Mouse (Mus musculus) bone marrow macrophage, adult 2 months (primary cell): ENCODE measurements around the gene 1110017D15Rik. TPM values are rescaled to one million over a fixed set of nuclear protein-coding genes. Genes with fewer than 3 reads are reported as not detected.

Experiments
- H3K27ac ChIP-seq: 2 replicates; pipeline ENCODE4 v1.5.1; 2012; ENCODE audit warnings: low read depth, low read length; ENCODE audit not compliant: insufficient read depth
- H3K4me1 ChIP-seq: 2 replicates; pipeline ENCODE4 v1.6.1; 2012; ENCODE audit warnings: low read length; ENCODE audit not compliant: control insufficient read depth, insufficient read depth
- H3K4me3 ChIP-seq: 2 replicates; pipeline ENCODE4 v1.5.1; 2012; ENCODE audit warnings: mild to moderate bottlenecking, low read length, moderate library complexity; ENCODE audit not compliant: insufficient read depth
- CTCF ChIP-seq: IDR thresholded peaks from 2 replicates; pipeline ENCODE4 v1.5.1; 2012; ENCODE audit warnings: low read depth, mild to moderate bottlenecking, low read length, moderate library complexity
- POLR2A ChIP-seq: IDR thresholded peaks from 2 replicates; pipeline ENCODE4 v1.6.1; 2012; ENCODE audit warnings: mild to moderate bottlenecking, low read depth, low read length, borderline replicate concordance
- polyA plus RNA-seq: library from polyadenylated mRNA; stranded (reverse); fragments of >200 nt; gene quantifications from 2 replicates; pipeline ENCODE4 v1.2.4, GENCODE M21; 2012; ENCODE audit not compliant: missing spikeins, insufficient read depth, insufficient read length

The 1110017D15Rik gene
- polyA plus RNA-seq, 1 experiment, result not detected

- H3K27ac ChIP-seq, result no peak overlapping the region
- TF ChIP-seq CTCF, result no peak
- TF ChIP-seq POLR2A, result no peak
- no peaks in the 10 kb centered on the region for H3K4me1 ChIP-seq
- H3K4me3 ChIP-seq, result no peak overlapping the region
Measured at GRCm38 (mm10) chr4:41519195-41519594, 2.1 kb upstream of the 1110017D15Rik start.

- Histone ChIP-seq H3K4me3 (no peak overlapping the region), H3K4me1 (no peaks in the 10 kb centered on the region), H3K27ac (no peak overlapping the region)
- TF ChIP-seq CTCF (no peak), POLR2A (no peak)
Measured at GRCm38 (mm10) chr4:41518349-41518748, 1.2 kb upstream of the 1110017D15Rik start.

- Histone ChIP-seq H3K4me1 (no peaks in the 10 kb centered on the region), H3K27ac (no peak overlapping the region), H3K4me3 (no peak overlapping the region)
- no peak for TF ChIP-seq CTCF
- TF ChIP-seq POLR2A, result no peak
Measured at GRCm38 (mm10) chr4:41513714-41514113, 3.4 kb downstream of the 1110017D15Rik start.

GRCm38 (mm10) chr4:41513309-41513708 is 3.8 kb downstream of the 1110017D15Rik start:
- TF ChIP-seq POLR2A, result no peak
- TF ChIP-seq CTCF, result no peak
- no peak overlapping the region for H3K4me3 ChIP-seq

GRCm38 (mm10) chr4:41507998-41508397 is 9.1 kb downstream of the 1110017D15Rik start:
- TF ChIP-seq CTCF, result no peak
- TF ChIP-seq POLR2A, result no peak
- no peaks in the 10 kb centered on the region for H3K4me1 ChIP-seq
- H3K4me3 ChIP-seq, result no peak overlapping the region
- no peak overlapping the region for H3K27ac ChIP-seq

More at GRCm38 (mm10) chr4:41513309-41513708, 3.8 kb downstream of the 1110017D15Rik start:
- Histone ChIP-seq H3K27ac (no peak overlapping the region), H3K4me1 (no peaks in the 10 kb centered on the region)

- no peak for TF ChIP-seq CTCF
- no peak for TF ChIP-seq POLR2A
- no peak overlapping the region for H3K27ac ChIP-seq
- H3K4me3 ChIP-seq, result peak overlapping the region; percentile 60
- H3K4me1 ChIP-seq, result no peaks in the 10 kb centered on the region
Measured at GRCm38 (mm10) chr4:41507326-41507924, 9.7 kb downstream of the 1110017D15Rik start.

- H3K27ac ChIP-seq, result no peak overlapping the region
- TF ChIP-seq CTCF (no peak), POLR2A (no peak)
- H3K4me3 ChIP-seq, result peak overlapping the region; percentile 60
- H3K4me1 ChIP-seq, result no peaks in the 10 kb centered on the region
Measured at GRCm38 (mm10) chr4:41506906-41507305, 10.2 kb downstream of the 1110017D15Rik start.

GRCm38 (mm10) chr4:41506156-41506555 is 11.0 kb downstream of the 1110017D15Rik start:
- TF ChIP-seq POLR2A, result no peak
- TF ChIP-seq CTCF, result peak; percentile 47
- Histone ChIP-seq H3K4me1 (no peaks in the 10 kb centered on the region), H3K4me3 (no peak overlapping the region), H3K27ac (no peak overlapping the region)

GRCm38 (mm10) chr4:41505131-41505551 is 12.0 kb downstream of the 1110017D15Rik start:
- no peak overlapping the region for H3K27ac ChIP-seq
- no peak for TF ChIP-seq POLR2A
- TF ChIP-seq CTCF, result no peak
- no peaks in the 10 kb centered on the region for H3K4me1 ChIP-seq
- H3K4me3 ChIP-seq, result no peak overlapping the region

GRCm38 (mm10) chr4:41504325-41504724 is 12.8 kb downstream of the 1110017D15Rik start:
- TF ChIP-seq CTCF (no peak), POLR2A (no peak)
- Histone ChIP-seq H3K4me3 (no peak overlapping the region), H3K4me1 (no peaks in the 10 kb centered on the region), H3K27ac (no peak overlapping the region)
